Mouse (Mus musculus): ENCODE measurements at regions not wholly inside any gene's neighbourhood (a gene's known extent, or its start where the extent isn't known, plus 50 kb on each side); places are given as distances from the start of the nearest gene placed in this dataset.

GRCm38 (mm10) chr1:152184956-152185355 is 95.0 kb upstream of the 1700025G04Rik start:
- Histone ChIP-seq H3K36me3 (ENCODE audit: control insufficient read depth, insufficient read depth, low read length, poor library complexity, severe bottlenecking) (no peaks in the 10 kb centered on the region), H3K27ac (ENCODE audit: insufficient read depth, low read length) (no peak overlapping the region), H3K4me1 (ENCODE audit: control insufficient read depth, insufficient read depth, low read length) (no peaks in the 10 kb centered on the region), H3K9me3 (replicated peaks; ENCODE audit: control insufficient read depth, insufficient read depth, low read length, poor library complexity, severe bottlenecking) (no peaks in the 10 kb centered on the region), H3K27me3 (ENCODE audit: control insufficient read depth, insufficient read depth, low read length, poor library complexity, severe bottlenecking) (no peaks in the 10 kb centered on the region), H3K4me3 (ENCODE audit: low read depth, low read length) (no peak overlapping the region), H3K9ac (ENCODE audit: low read depth, poor library complexity, severe bottlenecking) (no peak overlapping the region)
- TF ChIP-seq EP300 (IDR thresholded peaks at IDR 0.05; ENCODE audit: insufficient read depth, low read depth, low read length) (no peak), POLR2A (IDR thresholded peaks at IDR 0.05; ENCODE audit: insufficient read depth, low read length) (no peak), CTCF (IDR thresholded peaks at IDR 0.05; ENCODE audit: low read depth, low read length) (no peak)

DNA sequence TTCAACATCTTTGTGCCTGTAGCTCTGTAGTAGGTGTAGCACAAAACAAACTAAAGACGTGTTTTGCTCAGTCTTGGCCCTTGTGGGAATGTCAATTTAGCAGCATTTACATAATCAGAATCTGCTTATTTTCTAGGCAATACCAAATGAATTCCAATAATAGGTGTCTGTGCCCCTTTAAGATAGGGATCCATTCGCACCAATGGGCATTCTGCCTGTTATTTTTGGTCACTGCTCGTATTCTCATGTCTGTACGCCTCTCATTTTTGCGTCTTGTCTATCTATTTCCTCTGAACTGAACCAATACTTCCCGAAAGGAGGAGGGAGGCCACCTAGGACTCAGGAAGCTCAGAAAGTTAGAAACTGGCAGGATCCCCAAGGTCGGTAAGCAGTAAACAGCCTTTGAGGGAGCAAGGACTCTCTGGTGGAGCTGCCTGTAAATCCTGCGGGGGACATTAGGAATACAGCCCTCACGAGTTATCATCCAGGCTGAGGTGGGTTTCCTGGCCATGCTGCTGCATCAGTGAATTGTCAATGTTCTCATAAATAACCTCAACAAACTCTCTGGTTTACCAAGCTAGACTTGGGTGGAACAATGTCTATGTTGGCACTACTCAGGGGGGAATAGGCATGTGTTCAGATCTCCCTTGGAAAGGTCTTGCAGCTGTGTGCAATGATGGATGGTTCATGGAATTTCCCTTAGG is 86.5 kb upstream of the 1700025G04Rik start:
- H3K4me3 ChIP-seq (ENCODE audit: low read depth, low read length): no peak overlapping the region
- no peaks in the 10 kb centered on the region for H3K36me3 ChIP-seq (ENCODE audit: control insufficient read depth, insufficient read depth, low read length, poor library complexity, severe bottlenecking)
- H3K9ac ChIP-seq (ENCODE audit: low read depth, poor library complexity, severe bottlenecking): no peak overlapping the region
- TF ChIP-seq POLR2A (IDR thresholded peaks at IDR 0.05; ENCODE audit: insufficient read depth, low read length) (no peak), EP300 (IDR thresholded peaks at IDR 0.05; ENCODE audit: insufficient read depth, low read depth, low read length) (no peak), CTCF (IDR thresholded peaks at IDR 0.05; ENCODE audit: low read depth, low read length) (no peak)
- no peaks in the 10 kb centered on the region for H3K4me1 ChIP-seq (ENCODE audit: control insufficient read depth, insufficient read depth, low read length)
- no peaks in the 10 kb centered on the region for H3K9me3 ChIP-seq (replicated peaks; ENCODE audit: control insufficient read depth, insufficient read depth, low read length, poor library complexity, severe bottlenecking)
- H3K27me3 ChIP-seq (ENCODE audit: control insufficient read depth, insufficient read depth, low read length, poor library complexity, severe bottlenecking): no peaks in the 10 kb centered on the region
- H3K27ac ChIP-seq (ENCODE audit: insufficient read depth, low read length): no peak overlapping the region

- no peaks in the 10 kb centered on the region for H3K36me3 ChIP-seq (ENCODE audit: control insufficient read depth, insufficient read depth, low read length, poor library complexity, severe bottlenecking)
- no peak overlapping the region for H3K9ac ChIP-seq (ENCODE audit: low read depth, poor library complexity, severe bottlenecking)
- H3K4me1 ChIP-seq (ENCODE audit: control insufficient read depth, insufficient read depth, low read length): no peaks in the 10 kb centered on the region
- H3K9me3 ChIP-seq (replicated peaks; ENCODE audit: control insufficient read depth, insufficient read depth, low read length, poor library complexity, severe bottlenecking): no peaks in the 10 kb centered on the region
- TF ChIP-seq POLR2A (IDR thresholded peaks at IDR 0.05; ENCODE audit: insufficient read depth, low read length): no peak
- no peak for TF ChIP-seq EP300 (IDR thresholded peaks at IDR 0.05; ENCODE audit: insufficient read depth, low read depth, low read length)
- TF ChIP-seq CTCF (IDR thresholded peaks at IDR 0.05; ENCODE audit: low read depth, low read length): no peak
- H3K4me3 ChIP-seq (ENCODE audit: low read depth, low read length): no peak overlapping the region
- H3K27me3 ChIP-seq (ENCODE audit: control insufficient read depth, insufficient read depth, low read length, poor library complexity, severe bottlenecking): no peaks in the 10 kb centered on the region
- H3K27ac ChIP-seq (ENCODE audit: insufficient read depth, low read length): no peak overlapping the region
These were observed 85.8 kb upstream of the 1700025G04Rik start for GRCm38 (mm10) chr1:152175691-152176090.

GRCm38 (mm10) chr1:152174464-152174863 is 84.5 kb upstream of the 1700025G04Rik start:
- H3K4me3 ChIP-seq (ENCODE audit: low read depth, low read length): no peak overlapping the region
- H3K9ac ChIP-seq (ENCODE audit: low read depth, poor library complexity, severe bottlenecking): no peak overlapping the region
- H3K27ac ChIP-seq (ENCODE audit: insufficient read depth, low read length): no peak overlapping the region
- H3K27me3 ChIP-seq (ENCODE audit: control insufficient read depth, insufficient read depth, low read length, poor library complexity, severe bottlenecking): no peaks in the 10 kb centered on the region
- TF ChIP-seq CTCF (IDR thresholded peaks at IDR 0.05; ENCODE audit: low read depth, low read length): no peak
- TF ChIP-seq POLR2A (IDR thresholded peaks at IDR 0.05; ENCODE audit: insufficient read depth, low read length): no peak
- no peak for TF ChIP-seq EP300 (IDR thresholded peaks at IDR 0.05; ENCODE audit: insufficient read depth, low read depth, low read length)
- H3K36me3 ChIP-seq (ENCODE audit: control insufficient read depth, insufficient read depth, low read length, poor library complexity, severe bottlenecking): no peaks in the 10 kb centered on the region
- H3K4me1 ChIP-seq (ENCODE audit: control insufficient read depth, insufficient read depth, low read length): no peaks in the 10 kb centered on the region
- no peaks in the 10 kb centered on the region for H3K9me3 ChIP-seq (replicated peaks; ENCODE audit: control insufficient read depth, insufficient read depth, low read length, poor library complexity, severe bottlenecking)

GRCm38 (mm10) chr1:152171034-152171790 is 81.3 kb upstream of the 1700025G04Rik start:
- Histone ChIP-seq H3K4me3 (ENCODE audit: low read depth, low read length) (no peak overlapping the region), H3K27me3 (ENCODE audit: control insufficient read depth, insufficient read depth, low read length, poor library complexity, severe bottlenecking) (no peaks in the 10 kb centered on the region), H3K4me1 (ENCODE audit: control insufficient read depth, insufficient read depth, low read length) (no peaks in the 10 kb centered on the region), H3K9ac (ENCODE audit: low read depth, poor library complexity, severe bottlenecking) (no peak overlapping the region), H3K36me3 (ENCODE audit: control insufficient read depth, insufficient read depth, low read length, poor library complexity, severe bottlenecking) (no peaks in the 10 kb centered on the region), H3K9me3 (replicated peaks; ENCODE audit: control insufficient read depth, insufficient read depth, low read length, poor library complexity, severe bottlenecking) (no peaks in the 10 kb centered on the region), H3K27ac (ENCODE audit: insufficient read depth, low read length) (no peak overlapping the region)
- TF ChIP-seq POLR2A (IDR thresholded peaks at IDR 0.05; ENCODE audit: insufficient read depth, low read length) (no peak), CTCF (IDR thresholded peaks at IDR 0.05; ENCODE audit: low read depth, low read length) (no peak), EP300 (IDR thresholded peaks at IDR 0.05; ENCODE audit: insufficient read depth, low read depth, low read length) (no peak)

GRCm38 (mm10) chr1:152170583-152170982 is 80.7 kb upstream of the 1700025G04Rik start:
- Histone ChIP-seq H3K4me3 (ENCODE audit: low read depth, low read length) (no peak overlapping the region), H3K9me3 (replicated peaks; ENCODE audit: control insufficient read depth, insufficient read depth, low read length, poor library complexity, severe bottlenecking) (no peaks in the 10 kb centered on the region), H3K36me3 (ENCODE audit: control insufficient read depth, insufficient read depth, low read length, poor library complexity, severe bottlenecking) (no peaks in the 10 kb centered on the region), H3K9ac (ENCODE audit: low read depth, poor library complexity, severe bottlenecking) (no peak overlapping the region), H3K27me3 (ENCODE audit: control insufficient read depth, insufficient read depth, low read length, poor library complexity, severe bottlenecking) (no peaks in the 10 kb centered on the region), H3K27ac (ENCODE audit: insufficient read depth, low read length) (no peak overlapping the region), H3K4me1 (ENCODE audit: control insufficient read depth, insufficient read depth, low read length) (no peaks in the 10 kb centered on the region)
- TF ChIP-seq EP300 (IDR thresholded peaks at IDR 0.05; ENCODE audit: insufficient read depth, low read depth, low read length) (no peak), POLR2A (IDR thresholded peaks at IDR 0.05; ENCODE audit: insufficient read depth, low read length) (no peak), CTCF (IDR thresholded peaks at IDR 0.05; ENCODE audit: low read depth, low read length) (no peak)

Data from ES-Bruce4 (cell line).